Mouse (Mus musculus) megakaryocyte, embryonic 14.5 days (primary cell): ENCODE results near the gene Prm1. TPM values are rescaled to one million over a fixed set of nuclear protein-coding genes. Genes with fewer than 3 reads are reported as not detected.

ENCODE experiments used
- H3K27me3 ChIP-seq: replicated peaks from 2 replicates; pipeline ENCODE3; 2012; ENCODE audit warnings: inconsistent platforms
- H3K36me3 ChIP-seq: replicated peaks from 2 replicates; pipeline ENCODE3; 2012; ENCODE audit warnings: low read length, inconsistent platforms, mixed read lengths
- H3K4me1 ChIP-seq: 2 replicates; pipeline ENCODE4 v1.6.1; 2012; ENCODE audit warnings: inconsistent platforms
- H3K4me3 ChIP-seq: replicated peaks from 2 replicates; pipeline ENCODE3; 2012; ENCODE audit warnings: moderate library complexity, mild to moderate bottlenecking, inconsistent platforms
- H3K9me3 ChIP-seq: 2 replicates; pipeline ENCODE4 v1.6.1; 2012; ENCODE audit warnings: inconsistent platforms
- FLI1 ChIP-seq: IDR thresholded peaks from 2 replicates; pipeline ENCODE4 v1.6.1; 2012; ENCODE audit warnings: low read length, inconsistent platforms, mixed read lengths
- GATA1 ChIP-seq: IDR thresholded peaks from 3 replicates; pipeline ENCODE4 v1.6.1; 2012; ENCODE audit warnings: mixed read lengths, low read length, inconsistent platforms, borderline replicate concordance
- polyA plus RNA-seq: library from polyadenylated mRNA; stranded (reverse); fragments of >175 nt; gene quantifications from 2 replicates; pipeline ENCODE4 v1.2.3, GENCODE M21; 2012; ENCODE audit warnings: low replicate concordance; ENCODE audit not compliant: insufficient read depth

Prm1 gene
- polyA plus RNA-seq, 1 experiment: not detected

- peaks cover 72% of the 10 kb centered on the region for H3K4me1 ChIP-seq
- peaks cover 4% of the 10 kb centered on the region for H3K36me3 ChIP-seq
- no peaks in the 10 kb centered on the region for H3K9me3 ChIP-seq
- H3K27me3 ChIP-seq: peaks cover 69% of the 10 kb centered on the region
- TF ChIP-seq FLI1 (no peak), GATA1 (no peak)
- no peak overlapping the region for H3K4me3 ChIP-seq
Measured at GRCm38 (mm10) chr16:10840018-10840417, 34.4 kb upstream of the Prm1 start.

- peaks cover 66% of the 10 kb centered on the region for H3K4me1 ChIP-seq
- peaks cover 4% of the 10 kb centered on the region for H3K36me3 ChIP-seq
- H3K4me3 ChIP-seq: peak overlapping the region; percentile 80
- no peaks in the 10 kb centered on the region for H3K9me3 ChIP-seq
- H3K27me3 ChIP-seq: peaks cover 72% of the 10 kb centered on the region
- TF ChIP-seq FLI1 (no peak), GATA1 (no peak)
Measured at GRCm38 (mm10) chr16:10838487-10839245, 33.0 kb upstream of the Prm1 start.

- peak overlapping the region; percentile 80 for H3K4me3 ChIP-seq
- peaks cover 59% of the 10 kb centered on the region for H3K4me1 ChIP-seq
Measured at GRCm38 (mm10) chr16:10837903-10838302, 32.3 kb upstream of the Prm1 start.

GRCm38 (mm10) chr16:10837250-10837649 lies 31.6 kb upstream of the Prm1 start:
- no peak for TF ChIP-seq FLI1
- TF ChIP-seq GATA1: no peak
- Histone ChIP-seq H3K9me3 (no peaks in the 10 kb centered on the region), H3K4me1 (peaks cover 54% of the 10 kb centered on the region)

More at GRCm38 (mm10) chr16:10837903-10838302, 32.3 kb upstream of the Prm1 start:
- TF ChIP-seq GATA1 (no peak), FLI1 (no peak)
- H3K9me3 ChIP-seq: no peaks in the 10 kb centered on the region
- peaks cover 4% of the 10 kb centered on the region for H3K36me3 ChIP-seq
- H3K27me3 ChIP-seq: peaks cover 72% of the 10 kb centered on the region

GRCm38 (mm10) chr16:10836388-10836787 lies 30.7 kb upstream of the Prm1 start:
- H3K9me3 ChIP-seq: peaks cover 2% of the 10 kb centered on the region; the same call in 1 of the 2 replicates
- peaks cover 69% of the 10 kb centered on the region for H3K27me3 ChIP-seq
- H3K4me3 ChIP-seq: no peak overlapping the region
- H3K4me1 ChIP-seq: peaks cover 51% of the 10 kb centered on the region
- no peak for TF ChIP-seq FLI1
- no peak for TF ChIP-seq GATA1
- peaks cover 4% of the 10 kb centered on the region for H3K36me3 ChIP-seq

More at GRCm38 (mm10) chr16:10837250-10837649, 31.6 kb upstream of the Prm1 start:
- Histone ChIP-seq H3K4me3 (no peak overlapping the region), H3K27me3 (peaks cover 69% of the 10 kb centered on the region), H3K36me3 (peaks cover 4% of the 10 kb centered on the region)

GRCm38 (mm10) chr16:10834911-10835587 lies 29.4 kb upstream of the Prm1 start, which contains the start of gene Rmi2:
Rmi2 (plus strand) TSS chr16:10835059.
- Histone ChIP-seq H3K4me3 (peak within 1 kb of the TSS; percentile 92), H3K9me3 (peaks cover 10% of the 10 kb centered on the region; the same call in 1 of the 2 replicates), H3K36me3 (no peaks in the 10 kb centered on the region), H3K4me1 (peaks cover 44% of the 10 kb centered on the region), H3K27me3 (peaks cover 69% of the 10 kb centered on the region)
- TF ChIP-seq FLI1 (peak; percentile 20; the same call in 1 of the 2 replicates), GATA1 (no peak)

- TF ChIP-seq FLI1 (no peak), GATA1 (no peak)
- Histone ChIP-seq H3K4me3 (peak overlapping the region; percentile 92), H3K4me1 (peaks cover 39% of the 10 kb centered on the region), H3K9me3 (peaks cover 10% of the 10 kb centered on the region; the same call in 1 of the 2 replicates), H3K36me3 (no peaks in the 10 kb centered on the region), H3K27me3 (peaks cover 69% of the 10 kb centered on the region)
Measured at GRCm38 (mm10) chr16:10834542-10834910, 28.9 kb upstream of the Prm1 start.

GRCm38 (mm10) chr16:10828461-10828805 lies 22.8 kb upstream of the Prm1 start:
- Histone ChIP-seq H3K36me3 (no peaks in the 10 kb centered on the region), H3K27me3 (peaks cover 74% of the 10 kb centered on the region), H3K4me3 (no peak overlapping the region), H3K9me3 (peaks cover 11% of the 10 kb centered on the region), H3K4me1 (peaks cover 8% of the 10 kb centered on the region)
- TF ChIP-seq FLI1 (no peak), GATA1 (no peak)

- Histone ChIP-seq H3K9me3 (peaks cover 14% of the 10 kb centered on the region), H3K36me3 (no peaks in the 10 kb centered on the region), H3K4me1 (peaks cover 9% of the 10 kb centered on the region), H3K27me3 (peaks cover 73% of the 10 kb centered on the region), H3K4me3 (no peak overlapping the region)
- TF ChIP-seq FLI1 (no peak), GATA1 (no peak)
Measured at GRCm38 (mm10) chr16:10827766-10828460, 22.3 kb upstream of the Prm1 start.

- H3K27me3 ChIP-seq: peaks cover 71% of the 10 kb centered on the region
- peaks cover 14% of the 10 kb centered on the region for H3K9me3 ChIP-seq
- H3K4me1 ChIP-seq: peaks cover 9% of the 10 kb centered on the region
- TF ChIP-seq FLI1 (no peak), GATA1 (no peak)
- no peak overlapping the region for H3K4me3 ChIP-seq
- no peaks in the 10 kb centered on the region for H3K36me3 ChIP-seq
Measured at GRCm38 (mm10) chr16:10827269-10827668, 21.6 kb upstream of the Prm1 start.
